Mouse (Mus musculus) ES-Bruce4 (cell line): ENCODE measurements at regions not wholly inside any gene's neighbourhood (a gene's known extent, or its start where the extent isn't known, plus 50 kb on each side); places are given as distances from the start of the nearest gene placed in this dataset.

ENCODE experiments used
- H3K27ac ChIP-seq: 2 replicates; pipeline ENCODE4 v1.5.1; 2012; ENCODE audit warnings: low read length, inconsistent platforms; ENCODE audit not compliant: insufficient read depth
- H3K27me3 ChIP-seq: 2 replicates; pipeline ENCODE4 v1.6.1; 2012; ENCODE audit warnings: mild to moderate bottlenecking, low read length, inconsistent platforms; ENCODE audit not compliant: control insufficient read depth, poor library complexity, insufficient read depth, severe bottlenecking
- H3K36me3 ChIP-seq: 2 replicates; pipeline ENCODE4 v1.6.1; 2012; ENCODE audit warnings: inconsistent platforms, mild to moderate bottlenecking, low read length, moderate library complexity; ENCODE audit not compliant: control insufficient read depth, poor library complexity, insufficient read depth, severe bottlenecking
- H3K4me1 ChIP-seq: one replicate; pipeline ENCODE4 v1.8.1; 2011; ENCODE audit warnings: low read length; ENCODE audit not compliant: control insufficient read depth, insufficient read depth
- H3K4me3 ChIP-seq: 2 replicates; pipeline ENCODE4 v1.5.1; 2011; ENCODE audit warnings: low read depth, mild to moderate bottlenecking, low read length
- H3K9ac ChIP-seq: 2 replicates; pipeline ENCODE4 v1.6.1; 2012; ENCODE audit warnings: low read depth, mild to moderate bottlenecking, inconsistent platforms; ENCODE audit not compliant: poor library complexity, severe bottlenecking
- H3K9me3 ChIP-seq: replicated peaks from 2 replicates; pipeline ENCODE4 v1.6.1; 2012; ENCODE audit warnings: mild to moderate bottlenecking, low read length, inconsistent platforms; ENCODE audit not compliant: control insufficient read depth, poor library complexity, insufficient read depth, severe bottlenecking
- CTCF ChIP-seq: IDR thresholded peaks from one replicate; pipeline ENCODE4 v1.8.1; 2011; ENCODE audit warnings: low read depth, low read length
- EP300 ChIP-seq: IDR thresholded peaks from 2 replicates; pipeline ENCODE4 v1.6.1; 2011; ENCODE audit warnings: low read depth, low read length; ENCODE audit not compliant: insufficient read depth
- POLR2A ChIP-seq: IDR thresholded peaks from one replicate; pipeline ENCODE4 v1.8.1; 2011; ENCODE audit warnings: low read length; ENCODE audit not compliant: insufficient read depth

GRCm38 (mm10) chr3:130903329-130903728 is 173.1 kb upstream of the Rpl34 start:
- H3K4me3 ChIP-seq: no peak overlapping the region
- H3K27ac ChIP-seq: no peak overlapping the region
- no peaks in the 10 kb centered on the region for H3K27me3 ChIP-seq
- H3K9ac ChIP-seq: no peak overlapping the region
- no peaks in the 10 kb centered on the region for H3K9me3 ChIP-seq
- TF ChIP-seq EP300: no peak
- TF ChIP-seq POLR2A: no peak
- TF ChIP-seq CTCF: no peak
- no peaks in the 10 kb centered on the region for H3K4me1 ChIP-seq
- H3K36me3 ChIP-seq: no peaks in the 10 kb centered on the region

GRCm38 (mm10) chr3:130902376-130902775 is 172.2 kb upstream of the Rpl34 start:
- no peak overlapping the region for H3K27ac ChIP-seq
- no peak for TF ChIP-seq EP300
- TF ChIP-seq CTCF: no peak
- TF ChIP-seq POLR2A: no peak
- no peak overlapping the region for H3K4me3 ChIP-seq
- no peaks in the 10 kb centered on the region for H3K4me1 ChIP-seq
- H3K9me3 ChIP-seq: no peaks in the 10 kb centered on the region
- no peak overlapping the region for H3K9ac ChIP-seq
- H3K27me3 ChIP-seq: no peaks in the 10 kb centered on the region
- no peaks in the 10 kb centered on the region for H3K36me3 ChIP-seq

GRCm38 (mm10) chr3:130901343-130901742 is 171.1 kb upstream of the Rpl34 start:
- Histone ChIP-seq H3K27me3 (no peaks in the 10 kb centered on the region), H3K36me3 (no peaks in the 10 kb centered on the region), H3K4me1 (no peaks in the 10 kb centered on the region), H3K27ac (no peak overlapping the region), H3K4me3 (no peak overlapping the region), H3K9ac (no peak overlapping the region), H3K9me3 (no peaks in the 10 kb centered on the region)
- no peak for TF ChIP-seq POLR2A
- no peak for TF ChIP-seq EP300
- TF ChIP-seq CTCF: no peak

GRCm38 (mm10) chr3:130900846-130901245 is 170.6 kb upstream of the Rpl34 start:
- H3K36me3 ChIP-seq: no peaks in the 10 kb centered on the region
- no peak overlapping the region for H3K9ac ChIP-seq
- no peak for TF ChIP-seq POLR2A
- TF ChIP-seq EP300: no peak
- no peak for TF ChIP-seq CTCF
- no peaks in the 10 kb centered on the region for H3K4me1 ChIP-seq
- no peaks in the 10 kb centered on the region for H3K9me3 ChIP-seq
- no peak overlapping the region for H3K4me3 ChIP-seq
- H3K27ac ChIP-seq: no peak overlapping the region
- no peaks in the 10 kb centered on the region for H3K27me3 ChIP-seq

GRCm38 (mm10) chr3:130900054-130900840 is 170.0 kb upstream of the Rpl34 start:
- no peak overlapping the region for H3K9ac ChIP-seq
- TF ChIP-seq POLR2A (no peak), EP300 (no peak), CTCF (no peak)
- no peaks in the 10 kb centered on the region for H3K4me1 ChIP-seq
- H3K27ac ChIP-seq: no peak overlapping the region
- no peaks in the 10 kb centered on the region for H3K36me3 ChIP-seq
- H3K9me3 ChIP-seq: no peaks in the 10 kb centered on the region
- no peak overlapping the region for H3K4me3 ChIP-seq
- no peaks in the 10 kb centered on the region for H3K27me3 ChIP-seq

GRCm38 (mm10) chr3:130894168-130894814 is 164.1 kb upstream of the Rpl34 start:
- no peak overlapping the region for H3K27ac ChIP-seq

More at GRCm38 (mm10) chr3:130894168-130894814, 164.1 kb upstream of the Rpl34 start:
- TF ChIP-seq POLR2A (no peak), EP300 (no peak), CTCF (no peak)
- H3K36me3 ChIP-seq: no peaks in the 10 kb centered on the region
- no peak overlapping the region for H3K4me3 ChIP-seq
- no peak overlapping the region for H3K9ac ChIP-seq
- H3K4me1 ChIP-seq: no peaks in the 10 kb centered on the region
- 0 out of 2 replicates have a peak, but pooled peaks cover 1% of the 10 kb centered on the region for H3K27me3 ChIP-seq
- H3K9me3 ChIP-seq: no peaks in the 10 kb centered on the region; the same call in 1 of the 2 replicates
